Mouse (Mus musculus): ENCODE measurements around the gene Dcaf8.

- TF ChIP-seq CTCF (conservative IDR thresholded peaks at IDR 0.05; ENCODE audit: low read length), result no peak
- TF ChIP-seq NANOG (IDR thresholded peaks at IDR 0.05; ENCODE audit: borderline replicate concordance, low read length), result no peak
Observed at GRCm38 (mm10) chr1:172214748-172215147, 66.9 kb downstream of the Dcaf8 start.

Measured in E14TG2a.4 (cell line).